Mouse (Mus musculus): Measurements from ENCODE around the gene Lrrk2.
"Not testable (repeated sequence)": the region's sequence is repeated elsewhere in the genome, so short reads cannot be mapped to it uniquely, and the experiment has no call there.

The Lrrk2 gene

GRCm38 (mm10) chr15:91864130-91864529 is 191.2 kb downstream of the Lrrk2 start:
- DNase-seq: not testable (repeated sequence)
